Mouse (Mus musculus) E14TG2a.4 (cell line): Measurements from ENCODE around the gene Col23a1.

Experiments
- CTCF ChIP-seq: conservative IDR thresholded peaks from 2 replicates; pipeline ENCODE4 v1.5.1; 2014; ENCODE audit warnings: low read length
- NANOG ChIP-seq: IDR thresholded peaks from 2 replicates; pipeline ENCODE4 v1.6.1; 2014; ENCODE audit warnings: borderline replicate concordance, low read length, mixed read lengths
- POU5F1 ChIP-seq: IDR thresholded peaks from 2 replicates; pipeline ENCODE4 v1.6.1; 2014; ENCODE audit warnings: low read length, borderline replicate concordance

DNA sequence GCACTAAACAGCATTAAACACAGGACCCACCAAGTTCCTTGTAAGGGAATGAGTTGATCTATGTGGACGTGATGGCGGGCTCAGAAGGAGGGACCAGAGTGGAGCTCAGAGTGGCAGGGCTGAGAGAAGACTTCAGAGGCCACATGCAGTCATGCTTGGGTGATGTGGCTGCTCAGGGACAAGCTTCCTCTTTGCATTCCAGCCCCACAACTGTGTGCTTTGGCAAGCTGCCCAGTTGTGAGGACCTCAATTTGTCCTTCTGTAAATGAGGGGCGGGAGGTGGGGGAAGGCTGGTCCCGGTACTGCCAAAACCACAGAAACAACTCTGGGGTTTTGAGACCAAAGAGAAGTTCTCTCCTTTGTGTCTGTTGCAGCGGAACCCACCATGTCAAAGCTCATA is 261.5 kb downstream of the Col23a1 start:
- no peak for TF ChIP-seq CTCF
- no peak for TF ChIP-seq POU5F1
- no peak for TF ChIP-seq NANOG
